Mouse (Mus musculus) macrophage (primary cell): ENCODE results near the gene Adgrg7. TPM values are rescaled to one million over a fixed set of nuclear protein-coding genes. Genes with fewer than 3 reads are reported as not detected.

Experiments used
- H3K27ac ChIP-seq: fragments of 350-480 bp; formaldehyde crosslinking; 2 replicates; pipeline ENCODE4 v1.9.0; 2021
- H3K36me3 ChIP-seq: fragments of 350-480 bp; formaldehyde crosslinking; 2 replicates; pipeline ENCODE4 v1.9.0; 2021; ENCODE audit errors: inconsistent target
- H3K4me3 ChIP-seq: fragments of 350-480 bp; formaldehyde crosslinking; 2 replicates; pipeline ENCODE4 v1.9.0; 2021; ENCODE audit errors: inconsistent target
- H3K79me2 ChIP-seq: fragments of 350-480 bp; formaldehyde crosslinking; 2 replicates; pipeline ENCODE4 v1.9.0; 2021; ENCODE audit errors: inconsistent target
- whole genome bisulfite sequencing: methylation state at CpG from one replicate; pipeline ENCODE4 v1.1.7; 2026; ENCODE audit warnings: inconsistent platforms; ENCODE audit not compliant: missing documents; 5-methylcytosine and 5-hydroxymethylcytosine counted together
- polyA plus RNA-seq: library from polyadenylated mRNA; stranded (reverse); fragments of 250-400 nt; gene quantifications from 3 replicates; pipeline ENCODE4 v1.2.4, GENCODE M21; 2018; ENCODE audit warnings: inconsistent platforms

The Adgrg7 gene
- polyA plus RNA-seq, 1 experiment from 2014 or later = 0.07 TPM

- Histone ChIP-seq H3K27ac (no peak overlapping the region), H3K4me3 (no peak overlapping the region), H3K79me2 (no peaks in the 10 kb centered on the region), H3K36me3 (no peaks in the 10 kb centered on the region)
- WGBS = 83% methylated on average over 4 of the region's 4 CpGs
Measured at GRCm38 (mm10) chr16:56677146-56677545, 118.5 kb downstream of the Adgrg7 start.

Other genes with a start within 250 kb of the Adgrg7 start
- 68.5 to 106 TPM (median 77.5 TPM) in 3 replicates for gene Tfg, start 78.4 kb downstream of the Adgrg7 start, polyA plus RNA-seq
- gene Tmem45a, start 90.3 kb upstream of the Adgrg7 start, polyA plus RNA-seq = not detected in 3 replicates
- gene Lnp1, start 132.2 kb upstream of the Adgrg7 start, polyA plus RNA-seq = not detected in 3 replicates